Mouse (Mus musculus): Measurements from ENCODE around the gene Crip1. TPM values are rescaled to one million over a fixed set of nuclear protein-coding genes. Genes with fewer than 3 reads are reported as not detected.

Crip1 gene
- polyA plus RNA-seq, 1 experiment, result 79.5 TPM

DNA sequence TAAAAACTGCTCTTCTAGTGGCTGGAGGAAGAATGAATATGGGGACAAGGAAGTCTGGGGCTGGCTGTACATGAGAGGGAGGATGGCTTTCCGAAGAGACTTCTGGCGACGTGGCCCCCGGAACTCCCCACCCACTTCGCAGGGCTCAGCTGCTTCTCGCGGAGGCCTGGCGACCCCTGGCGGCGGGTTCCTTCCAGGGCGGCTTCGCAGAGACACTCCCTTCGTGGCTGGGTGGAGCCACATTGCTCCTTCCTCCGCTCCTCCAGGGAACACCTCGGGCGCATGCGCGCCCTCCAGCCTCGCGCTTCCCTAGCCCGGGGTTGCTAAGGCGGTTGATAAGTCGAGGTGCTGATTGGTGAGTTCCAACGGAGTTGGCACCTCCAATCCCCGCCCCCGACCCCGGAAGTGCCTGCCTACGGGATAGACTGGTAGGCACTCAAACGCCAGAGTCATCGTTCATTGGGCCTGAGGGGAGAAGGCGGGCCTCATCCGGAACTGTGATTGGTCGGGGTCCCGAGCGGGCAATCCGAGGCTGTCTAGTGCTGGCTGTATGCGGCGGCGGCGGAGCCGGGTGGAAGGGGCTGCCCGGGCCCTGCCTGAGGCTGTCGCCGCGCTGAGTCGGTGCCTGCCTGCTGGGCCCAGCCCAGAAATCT is 9.9 kb downstream of the Crip1 start, which contains the start of gene Tedc1:
Tedc1 (plus strand) TSS at position 535 of the 653 bp plus-strand sequence.
- H3K4me3 ChIP-seq (ENCODE audit: low read depth, low read length), result peak within 1 kb of the TSS; percentile 86
- H3K27me3 ChIP-seq (ENCODE audit: control insufficient read depth, insufficient read depth, low read length, poor library complexity, severe bottlenecking), result no peaks in the 10 kb centered on the region
- peak within 1 kb of the TSS; percentile 71 for H3K9ac ChIP-seq (ENCODE audit: low read depth, poor library complexity, severe bottlenecking)
- no peaks in the 10 kb centered on the region for H3K9me3 ChIP-seq (replicated peaks; ENCODE audit: control insufficient read depth, insufficient read depth, low read length, poor library complexity, severe bottlenecking)
- peaks cover 3% of the 10 kb centered on the region; the same call in 1 of the 2 replicates for H3K36me3 ChIP-seq (ENCODE audit: control insufficient read depth, insufficient read depth, low read length, poor library complexity, severe bottlenecking)
- peaks cover 4% of the 10 kb centered on the region for H3K4me1 ChIP-seq (ENCODE audit: control insufficient read depth, insufficient read depth, low read length)
- H3K27ac ChIP-seq (ENCODE audit: insufficient read depth, low read length), result peak within 1 kb of the TSS; percentile 90
- TF ChIP-seq EP300 (IDR thresholded peaks at IDR 0.05; ENCODE audit: insufficient read depth, low read depth, low read length) (peak; percentile 73; the same call in 1 of the 2 replicates), POLR2A (IDR thresholded peaks at IDR 0.05; ENCODE audit: insufficient read depth, low read length) (peak; percentile 45), CTCF (IDR thresholded peaks at IDR 0.05; ENCODE audit: low read depth, low read length) (peak; percentile 90)

DNA sequence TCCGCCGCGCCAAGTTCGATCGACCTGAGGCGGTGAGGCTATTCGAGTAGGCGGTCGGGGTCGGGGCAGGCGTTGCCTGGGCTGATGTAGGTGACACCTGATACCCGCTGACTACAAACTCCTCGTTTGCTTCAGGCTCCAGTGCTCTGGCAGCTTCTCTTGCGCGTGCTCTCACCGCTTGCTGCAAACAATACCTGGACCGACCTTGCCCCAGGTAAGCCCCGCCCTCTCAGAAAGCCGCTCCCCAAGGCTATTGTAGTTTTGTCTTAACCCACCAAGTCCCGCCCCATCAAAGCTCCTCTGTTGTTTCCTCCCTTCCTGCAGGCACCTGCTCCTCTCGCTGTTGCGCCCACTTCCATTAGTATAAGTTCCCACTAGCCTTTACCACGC is 10.4 kb downstream of the Crip1 start:
- Histone ChIP-seq H3K9me3 (replicated peaks; ENCODE audit: control insufficient read depth, insufficient read depth, low read length, poor library complexity, severe bottlenecking) (no peaks in the 10 kb centered on the region), H3K27ac (ENCODE audit: insufficient read depth, low read length) (peak overlapping the region; percentile 90), H3K4me3 (ENCODE audit: low read depth, low read length) (peak overlapping the region; percentile 86), H3K36me3 (ENCODE audit: control insufficient read depth, insufficient read depth, low read length, poor library complexity, severe bottlenecking) (peaks cover 3% of the 10 kb centered on the region; the same call in 1 of the 2 replicates), H3K9ac (ENCODE audit: low read depth, poor library complexity, severe bottlenecking) (peak overlapping the region; percentile 71), H3K4me1 (ENCODE audit: control insufficient read depth, insufficient read depth, low read length) (peaks cover 2% of the 10 kb centered on the region), H3K27me3 (ENCODE audit: control insufficient read depth, insufficient read depth, low read length, poor library complexity, severe bottlenecking) (no peaks in the 10 kb centered on the region)
- TF ChIP-seq EP300 (IDR thresholded peaks at IDR 0.05; ENCODE audit: insufficient read depth, low read depth, low read length) (peak; percentile 81), POLR2A (IDR thresholded peaks at IDR 0.05; ENCODE audit: insufficient read depth, low read length) (no peak)

DNA sequence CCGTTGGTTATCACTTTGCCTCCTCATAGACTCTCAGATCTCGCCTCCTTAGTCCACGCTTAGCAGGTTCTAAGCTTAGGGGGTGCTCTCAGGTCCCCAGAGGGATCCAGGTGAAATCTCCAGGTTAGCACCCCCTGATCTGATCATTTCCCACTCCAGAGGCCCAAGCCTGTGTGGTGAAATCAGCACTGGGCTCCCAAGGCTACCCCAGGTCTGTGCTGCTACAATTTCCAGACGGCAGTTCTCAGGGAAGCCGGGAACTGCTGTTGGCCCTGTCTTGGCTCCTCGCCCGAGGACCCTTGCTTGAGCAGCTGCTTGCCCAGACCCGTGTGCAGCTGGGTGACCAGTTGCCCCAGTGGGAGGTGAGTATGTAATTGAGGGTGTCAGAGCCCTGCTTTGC is 10.9 kb downstream of the Crip1 start:
- Histone ChIP-seq H3K9ac (ENCODE audit: low read depth, poor library complexity, severe bottlenecking) (peak overlapping the region; percentile 71), H3K27me3 (ENCODE audit: control insufficient read depth, insufficient read depth, low read length, poor library complexity, severe bottlenecking) (no peaks in the 10 kb centered on the region), H3K4me1 (ENCODE audit: control insufficient read depth, insufficient read depth, low read length) (peaks cover 2% of the 10 kb centered on the region), H3K9me3 (replicated peaks; ENCODE audit: control insufficient read depth, insufficient read depth, low read length, poor library complexity, severe bottlenecking) (no peaks in the 10 kb centered on the region), H3K4me3 (ENCODE audit: low read depth, low read length) (peak overlapping the region; percentile 86), H3K36me3 (ENCODE audit: control insufficient read depth, insufficient read depth, low read length, poor library complexity, severe bottlenecking) (peaks cover 3% of the 10 kb centered on the region; the same call in 1 of the 2 replicates), H3K27ac (ENCODE audit: insufficient read depth, low read length) (peak overlapping the region; percentile 87)
- TF ChIP-seq CTCF (IDR thresholded peaks at IDR 0.05; ENCODE audit: low read depth, low read length) (no peak), POLR2A (IDR thresholded peaks at IDR 0.05; ENCODE audit: insufficient read depth, low read length) (no peak), EP300 (IDR thresholded peaks at IDR 0.05; ENCODE audit: insufficient read depth, low read depth, low read length) (no peak)

GRCm38 (mm10) chr12:113157521-113157920 is 11.4 kb downstream of the Crip1 start:
- no peaks in the 10 kb centered on the region for H3K9me3 ChIP-seq (replicated peaks; ENCODE audit: control insufficient read depth, insufficient read depth, low read length, poor library complexity, severe bottlenecking)
- H3K4me1 ChIP-seq (ENCODE audit: control insufficient read depth, insufficient read depth, low read length), result peaks cover 2% of the 10 kb centered on the region
- peaks cover 3% of the 10 kb centered on the region; the same call in 1 of the 2 replicates for H3K36me3 ChIP-seq (ENCODE audit: control insufficient read depth, insufficient read depth, low read length, poor library complexity, severe bottlenecking)
- H3K4me3 ChIP-seq (ENCODE audit: low read depth, low read length), result peak overlapping the region; percentile 86
- no peak overlapping the region for H3K27ac ChIP-seq (ENCODE audit: insufficient read depth, low read length)
- no peaks in the 10 kb centered on the region for H3K27me3 ChIP-seq (ENCODE audit: control insufficient read depth, insufficient read depth, low read length, poor library complexity, severe bottlenecking)
- H3K9ac ChIP-seq (ENCODE audit: low read depth, poor library complexity, severe bottlenecking), result peak overlapping the region; percentile 71; the same call in 1 of the 2 replicates
- TF ChIP-seq POLR2A (IDR thresholded peaks at IDR 0.05; ENCODE audit: insufficient read depth, low read length) (no peak), EP300 (IDR thresholded peaks at IDR 0.05; ENCODE audit: insufficient read depth, low read depth, low read length) (no peak), CTCF (IDR thresholded peaks at IDR 0.05; ENCODE audit: low read depth, low read length) (no peak)

DNA sequence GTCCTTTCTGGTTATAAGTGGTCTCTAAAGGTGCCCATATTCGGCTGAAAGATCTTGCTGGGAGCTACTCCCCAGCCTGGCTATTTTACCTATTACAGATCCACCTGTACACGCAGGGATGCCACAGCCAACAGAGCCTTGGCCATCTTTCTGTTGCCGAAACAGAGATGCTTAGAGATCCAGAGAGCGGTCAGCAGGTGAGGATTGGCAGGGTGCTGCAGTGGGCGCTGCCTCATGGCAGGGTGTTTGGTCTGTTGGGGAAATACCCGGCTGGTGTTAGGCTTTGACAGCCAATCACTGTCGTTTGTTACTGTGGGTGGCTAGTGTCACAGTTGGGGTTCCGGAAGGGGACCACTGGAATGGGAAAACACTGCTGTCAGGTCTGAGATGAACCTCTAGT is 11.9 kb downstream of the Crip1 start:
- H3K9me3 ChIP-seq (replicated peaks; ENCODE audit: control insufficient read depth, insufficient read depth, low read length, poor library complexity, severe bottlenecking), result no peaks in the 10 kb centered on the region
- H3K4me3 ChIP-seq (ENCODE audit: low read depth, low read length), result no peak overlapping the region
- peaks cover 2% of the 10 kb centered on the region for H3K4me1 ChIP-seq (ENCODE audit: control insufficient read depth, insufficient read depth, low read length)
- H3K27me3 ChIP-seq (ENCODE audit: control insufficient read depth, insufficient read depth, low read length, poor library complexity, severe bottlenecking), result no peaks in the 10 kb centered on the region
- peaks cover 3% of the 10 kb centered on the region; the same call in 1 of the 2 replicates for H3K36me3 ChIP-seq (ENCODE audit: control insufficient read depth, insufficient read depth, low read length, poor library complexity, severe bottlenecking)
- H3K9ac ChIP-seq (ENCODE audit: low read depth, poor library complexity, severe bottlenecking), result no peak overlapping the region
- TF ChIP-seq EP300 (IDR thresholded peaks at IDR 0.05; ENCODE audit: insufficient read depth, low read depth, low read length) (no peak), POLR2A (IDR thresholded peaks at IDR 0.05; ENCODE audit: insufficient read depth, low read length) (no peak), CTCF (IDR thresholded peaks at IDR 0.05; ENCODE audit: low read depth, low read length) (no peak)
- no peak overlapping the region for H3K27ac ChIP-seq (ENCODE audit: insufficient read depth, low read length)

DNA sequence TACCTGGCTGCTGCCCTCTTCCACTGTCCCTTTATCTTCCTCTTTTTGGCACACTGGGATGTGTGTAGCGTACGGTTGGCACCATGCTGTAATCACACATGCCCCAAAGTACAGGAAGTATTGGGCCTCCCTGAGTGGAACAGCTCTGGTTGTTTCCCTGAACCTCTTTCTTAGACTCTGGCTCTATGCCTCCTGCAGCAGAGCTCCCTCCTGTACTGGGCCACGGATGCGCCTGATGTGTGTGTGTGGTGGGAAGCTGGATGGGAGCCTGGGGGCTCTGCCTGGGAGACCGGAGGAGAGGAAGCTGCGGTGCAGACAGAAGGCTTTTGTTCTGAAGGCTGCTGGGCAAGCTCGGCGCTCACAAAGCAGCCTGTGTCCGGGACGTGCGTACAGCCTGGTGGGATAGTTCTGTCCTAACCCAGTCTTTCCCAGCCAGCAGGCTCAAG is 17.5 kb downstream of the Crip1 start:
- no peak overlapping the region for H3K9ac ChIP-seq (ENCODE audit: low read depth, poor library complexity, severe bottlenecking)
- H3K27me3 ChIP-seq (ENCODE audit: control insufficient read depth, insufficient read depth, low read length, poor library complexity, severe bottlenecking), result no peaks in the 10 kb centered on the region
- no peaks in the 10 kb centered on the region for H3K4me1 ChIP-seq (ENCODE audit: control insufficient read depth, insufficient read depth, low read length)
- H3K9me3 ChIP-seq (replicated peaks; ENCODE audit: control insufficient read depth, insufficient read depth, low read length, poor library complexity, severe bottlenecking), result no peaks in the 10 kb centered on the region
- H3K36me3 ChIP-seq (ENCODE audit: control insufficient read depth, insufficient read depth, low read length, poor library complexity, severe bottlenecking), result peaks cover 5% of the 10 kb centered on the region
- no peak overlapping the region for H3K27ac ChIP-seq (ENCODE audit: insufficient read depth, low read length)
- H3K4me3 ChIP-seq (ENCODE audit: low read depth, low read length), result no peak overlapping the region
- no peak for TF ChIP-seq CTCF (IDR thresholded peaks at IDR 0.05; ENCODE audit: low read depth, low read length)
- no peak for TF ChIP-seq EP300 (IDR thresholded peaks at IDR 0.05; ENCODE audit: insufficient read depth, low read depth, low read length)
